Comparison of ENCODE assay signal across 10 mouse cellular contexts in genomic region chr19:29372138-29372537, GRCm38 (mm10). TPM values are rescaled to one million over a fixed set of nuclear protein-coding genes. Genes with fewer than 3 reads are reported as not detected.
DNase-seq lines count a peak whose midpoint lies in the region; ATAC-seq lines count a peak whose summit lies in the region.
"Had no signal": no experiment of that assay in that cellular context is flagged by ENCODE, and none has a peak within 500 bp of the region (broad histone marks: within the 10 kb centered on the region; RNA-seq: fewer than 3 reads in every experiment).

No protein-coding gene starts in this region.

- no peak overlapping the region for H3K9ac ChIP-seq in limb, embryonic 15.5 days
- no peak overlapping the region for H3K9ac ChIP-seq in midbrain, embryonic 14.5 days (replicated peaks; ENCODE audit: low read length)
- H3K9ac ChIP-seq: embryonic facial prominence, embryonic 12.5 days had no signal

- H3K9me3 ChIP-seq in limb, embryonic 15.5 days: no peaks in the 10 kb centered on the region
- no peaks in the 10 kb centered on the region for H3K9me3 ChIP-seq in midbrain, embryonic 14.5 days (ENCODE audit: control insufficient read depth, low read length)
- H3K9me3 ChIP-seq: embryonic facial prominence, embryonic 12.5 days had no signal

- peak overlapping the region; percentile 13 for H3K4me2 ChIP-seq in limb, embryonic 15.5 days
- H3K4me2 ChIP-seq in midbrain, embryonic 14.5 days (ENCODE audit: low read length): no peak overlapping the region
- H3K4me2 ChIP-seq: embryonic facial prominence, embryonic 12.5 days had no signal

- ATAC-seq in limb, embryonic 15.5 days (ENCODE audit: insufficient number of reproducible peaks, low FRiP score, low TSS enrichment, low read depth): no peak
- no peak for ATAC-seq in midbrain, embryonic 14.5 days (ENCODE audit: low FRiP score, low TSS enrichment)

- no peaks in the 10 kb centered on the region for H3K36me3 ChIP-seq in limb, embryonic 15.5 days
- no peaks in the 10 kb centered on the region for H3K36me3 ChIP-seq in midbrain, embryonic 14.5 days (ENCODE audit: control insufficient read depth, insufficient read depth, low read length)
- H3K36me3 ChIP-seq: embryonic facial prominence, embryonic 12.5 days had no signal

- intact Hi-C loops in heart, postnatal 14 days (cut with DNase I): no loop called here

- H3K27ac ChIP-seq in limb, embryonic 15.5 days: no peak overlapping the region; the same call in 1 of the 2 replicates
- H3K27ac ChIP-seq in midbrain, embryonic 14.5 days (replicated peaks; ENCODE audit: low read depth, low read length): no peak overlapping the region
- H3K27ac ChIP-seq: embryonic facial prominence, embryonic 12.5 days had no signal

- H3K4me3 ChIP-seq in limb, embryonic 15.5 days: 0 out of 2 replicates have a peak overlapping the region, but pooled peaks have one; percentile 0
- no peak overlapping the region for H3K4me3 ChIP-seq in midbrain, embryonic 14.5 days (replicated peaks; ENCODE audit: low read depth, low read length)
- H3K4me3 ChIP-seq: embryonic facial prominence, embryonic 12.5 days had no signal

- 0 out of 2 replicates have a peak, but pooled peaks cover 3% of the 10 kb centered on the region for H3K4me1 ChIP-seq in limb, embryonic 15.5 days
- peaks cover 3% of the 10 kb centered on the region for H3K4me1 ChIP-seq in midbrain, embryonic 14.5 days (ENCODE audit: control insufficient read depth, insufficient read depth, low read length)

- H3K27me3 ChIP-seq in limb, embryonic 15.5 days: no peaks in the 10 kb centered on the region
- no peaks in the 10 kb centered on the region for H3K27me3 ChIP-seq in midbrain, embryonic 14.5 days (ENCODE audit: control insufficient read depth, insufficient read depth, low read length)
- H3K27me3 ChIP-seq: embryonic facial prominence, embryonic 12.5 days had no signal

- 32% methylated on average over 4 of the region's 4 CpGs for WGBS in limb, embryonic 15.5 days
- 80% methylated on average over 4 of the region's 4 CpGs for WGBS in midbrain, embryonic 14.5 days

- DNase-seq in heart, adult 8-10 months (ENCODE audit: low spot score): peak; percentile 42
- no peak for DNase-seq in heart, postnatal 14 days
- peak; percentile 36 for DNase-seq in thymus, postnatal 25 days
- no peak for DNase-seq in thymus, postnatal 36 days
- no peak for DNase-seq in urinary bladder, postnatal 4 days (ENCODE audit: low spot score in 2 of 2)
- no peak for DNase-seq in midbrain, embryonic 14.5 days
- DNase-seq in ovary, postnatal 14 days (ENCODE audit: low spot score): no peak

RNA-seq across cellular contexts. Expression of gene Cd274, which starts 4.9 kb away (rescaled TPM):
- 1 to 10 TPM; 3.0 to 3.6 (median 3.4) TPM for total RNA-seq in heart, adult 8-10 months (2022)
- 1 to 10 TPM in 1 of 2 experiments, under 1 TPM in 1; 0.84 to 1.5 TPM for total RNA-seq in heart, postnatal 14 days (2021)
- 0.31 and 0.36 TPM in 2 replicates for polyA plus RNA-seq in limb, embryonic 15.5 days (2015; fragmentation: Nextera tagmentation; extraction: Ambion mirVana)
- 0.36 and 0.66 TPM in 2 replicates for polyA plus RNA-seq in midbrain, embryonic 14.5 days (2014; fragmentation: Nextera tagmentation; extraction: Ambion mirVana)

RNA-seq across cellular contexts. Expression of gene Plgrkt, which starts 4.9 kb away (rescaled TPM):
- total RNA-seq in heart, adult 8-10 months (2022): 10 to 100 TPM; 26.7 to 34.5 (median 28.7) TPM
- 10 to 100 TPM; 28.9 to 30.4 TPM for total RNA-seq in heart, postnatal 14 days (2021)
- polyA plus RNA-seq in limb, embryonic 15.5 days (2015; fragmentation: Nextera tagmentation; extraction: Ambion mirVana): 70.3 and 72.3 TPM in 2 replicates
- 97.2 and 102 TPM in 2 replicates for polyA plus RNA-seq in midbrain, embryonic 14.5 days (2014; fragmentation: Nextera tagmentation; extraction: Ambion mirVana)

RNA-seq across cellular contexts. Expression of gene Rln1, which starts 37.7 kb away (rescaled TPM):
- not detected for total RNA-seq in heart, adult 8-10 months (2022)
- total RNA-seq in heart, postnatal 14 days (2021): not detected
- polyA plus RNA-seq in limb, embryonic 15.5 days (2015; fragmentation: Nextera tagmentation; extraction: Ambion mirVana): 0.14 and 0.57 TPM in 2 replicates
- polyA plus RNA-seq in midbrain, embryonic 14.5 days (2014; fragmentation: Nextera tagmentation; extraction: Ambion mirVana): 2.7 and 3.3 TPM in 2 replicates
- polyA plus RNA-seq: large intestine, adult 2 months had no signal

RNA-seq across cellular contexts. Expression of gene Pdcd1lg2, which starts 38.6 kb away (rescaled TPM):
- under 1 TPM in 1 of 4 experiments, not detected in 3; 0.31 TPM for total RNA-seq in heart, adult 8-10 months (2022)
- total RNA-seq in heart, postnatal 14 days (2021): not detected
- polyA plus RNA-seq in limb, embryonic 15.5 days (2015; fragmentation: Nextera tagmentation; extraction: Ambion mirVana): not detected in 2 replicates
- polyA plus RNA-seq in midbrain, embryonic 14.5 days (2014; fragmentation: Nextera tagmentation; extraction: Ambion mirVana): 0.12 TPM in 1 of 2 replicates, not detected in the other

RNA-seq across cellular contexts. Expression of gene Insl6, which starts 47.0 kb away (rescaled TPM):
- total RNA-seq in heart, adult 8-10 months (2022): under 1 TPM in 1 of 4 experiments, not detected in 3; 0.63 TPM
- total RNA-seq in heart, postnatal 14 days (2021): under 1 TPM in 1 of 2 experiments, not detected in 1; 0.32 TPM
- 3.9 and 5.0 TPM in 2 replicates for polyA plus RNA-seq in limb, embryonic 15.5 days (2015; fragmentation: Nextera tagmentation; extraction: Ambion mirVana)
- polyA plus RNA-seq in midbrain, embryonic 14.5 days (2014; fragmentation: Nextera tagmentation; extraction: Ambion mirVana): 0.77 and 1.9 TPM in 2 replicates

Comparison
In these comparisons a context has a peak if more than half of its experiments do, and no peak if none do; other contexts are left out.
1. DNase-seq: peak in heart, adult 8-10 months (single experiment) and thymus, postnatal 25 days (single experiment); none in heart, postnatal 14 days (0 of 2), thymus, postnatal 36 days (0 of 2), urinary bladder, postnatal 4 days (0 of 2), midbrain, embryonic 14.5 days (single experiment) and ovary, postnatal 14 days (single experiment).